Mouse (Mus musculus) liver, embryonic 16.5 days (tissue): ENCODE data around the gene Ptpn13. TPM values are rescaled to one million over a fixed set of nuclear protein-coding genes. Genes with fewer than 3 reads are reported as not detected.

Experiments used
- ATAC-seq: fragments of 200-750 bp; cut with Nextera tagmentation; 2 replicates; pipeline ENCODE4 v1.8.0; 2017; ENCODE audit warnings: low read depth, mild to moderate bottlenecking, moderate number of reproducible peaks, moderate library complexity
- H3K27ac ChIP-seq: fragments of 300-500 bp; sonication (generic); 2 replicates; pipeline ENCODE4 v1.5.1; 2014; ENCODE audit warnings: mild to moderate bottlenecking, low read length
- H3K27me3 ChIP-seq: fragments of 300-500 bp; sonication (generic); 2 replicates; pipeline ENCODE4 v1.6.1; 2014; ENCODE audit warnings: low read depth, low read length, mixed read lengths; ENCODE audit not compliant: control insufficient read depth, insufficient read depth
- H3K36me3 ChIP-seq: fragments of 300-500 bp; sonication (generic); 2 replicates; pipeline ENCODE4 v1.6.1; 2014; ENCODE audit warnings: mild to moderate bottlenecking; ENCODE audit not compliant: control insufficient read depth, insufficient read depth
- H3K4me1 ChIP-seq: fragments of 300-500 bp; sonication (generic); 2 replicates; pipeline ENCODE4 v1.6.1; 2014; ENCODE audit warnings: low read depth, low read length, mixed read lengths; ENCODE audit not compliant: control insufficient read depth
- H3K4me2 ChIP-seq: fragments of 300-500 bp; sonication (generic); 2 replicates; pipeline ENCODE4 v1.6.1; 2014; ENCODE audit warnings: low read depth, low read length, mixed read lengths
- H3K4me3 ChIP-seq: fragments of 300-500 bp; sonication (generic); 2 replicates; pipeline ENCODE4 v1.5.1; 2014; ENCODE audit warnings: low read depth, mild to moderate bottlenecking, low read length
- H3K9ac ChIP-seq: fragments of 300-500 bp; sonication (generic); 2 replicates; pipeline ENCODE4 v1.6.1; 2014; ENCODE audit warnings: low read depth, low read length
- H3K9me3 ChIP-seq: fragments of 300-500 bp; sonication (generic); replicated peaks from 2 replicates; pipeline ENCODE4 v1.6.1; 2016; ENCODE audit warnings: low read length; ENCODE audit not compliant: control insufficient read depth
- WGBS: fragments of 180-500 bp; shearing (Covaris S2); extraction: QIAGEN DNeasy Blood & Tissue Kit; methylation state at CpG from one replicate; pipeline ENCODE4 v1.1.7; 2014; ENCODE audit not compliant: insufficient replicate concordance; 5-methylcytosine and 5-hydroxymethylcytosine counted together
- polyA plus RNA-seq: library from polyadenylated mRNA; unstranded; fragments of >200 nt; fragmentation: Nextera tagmentation; extraction: Ambion mirVana; gene quantifications from 2 replicates; pipeline ENCODE4 v1.2.1, GENCODE M21; 2015

Gene Ptpn13
- polyA plus RNA-seq, 1 experiment from 2014 or later: 0.78 TPM

GRCm38 (mm10) chr5:103418009-103418408, 7.0 kb upstream of the Ptpn13 start:
- no peaks in the 10 kb centered on the region for H3K9me3 ChIP-seq
- no peak for ATAC-seq
- no peak overlapping the region for H3K4me3 ChIP-seq
- H3K36me3 ChIP-seq: no peaks in the 10 kb centered on the region
- 72% methylated on average over 9 of the region's 9 CpGs for WGBS
- H3K9ac ChIP-seq: no peak overlapping the region
- peaks cover 2% of the 10 kb centered on the region for H3K4me1 ChIP-seq
- H3K4me2 ChIP-seq: no peak overlapping the region
- no peaks in the 10 kb centered on the region for H3K27me3 ChIP-seq
- H3K27ac ChIP-seq: no peak overlapping the region

- ATAC-seq: no peak
- H3K9me3 ChIP-seq: no peaks in the 10 kb centered on the region
- H3K27me3 ChIP-seq: peaks cover under 1% of the 10 kb centered on the region
- peaks cover 2% of the 10 kb centered on the region for H3K4me1 ChIP-seq
- H3K36me3 ChIP-seq: no peaks in the 10 kb centered on the region
- no peak overlapping the region for H3K27ac ChIP-seq
- WGBS: 50% methylated on average over 3 of the region's 3 CpGs
- no peak overlapping the region for H3K4me3 ChIP-seq
- H3K4me2 ChIP-seq: no peak overlapping the region
- no peak overlapping the region for H3K9ac ChIP-seq
Observed at GRCm38 (mm10) chr5:103418886-103419285, 6.1 kb upstream of the Ptpn13 start.

GRCm38 (mm10) chr5:103420568-103420967, 4.4 kb upstream of the Ptpn13 start:
- Histone ChIP-seq H3K27ac (no peak overlapping the region), H3K4me2 (no peak overlapping the region), H3K9me3 (no peaks in the 10 kb centered on the region), H3K36me3 (no peaks in the 10 kb centered on the region), H3K27me3 (peaks cover 17% of the 10 kb centered on the region), H3K9ac (no peak overlapping the region), H3K4me1 (peaks cover 9% of the 10 kb centered on the region), H3K4me3 (no peak overlapping the region)
- 34% methylated on average over 10 of the region's 10 CpGs for WGBS
- ATAC-seq: no peak

GRCm38 (mm10) chr5:103422609-103423008, 2.4 kb upstream of the Ptpn13 start:
- no peak for ATAC-seq
- Histone ChIP-seq H3K36me3 (no peaks in the 10 kb centered on the region), H3K9ac (no peak overlapping the region), H3K4me3 (no peak overlapping the region), H3K27me3 (peaks cover 24% of the 10 kb centered on the region), H3K4me1 (peaks cover 9% of the 10 kb centered on the region), H3K4me2 (no peak overlapping the region), H3K27ac (no peak overlapping the region), H3K9me3 (no peaks in the 10 kb centered on the region)
- WGBS: 64% methylated on average over 6 of the region's 6 CpGs

- no peak overlapping the region; the same call in 1 of the 2 replicates for H3K4me2 ChIP-seq
- H3K4me1 ChIP-seq: peaks cover 9% of the 10 kb centered on the region
- no peak overlapping the region for H3K4me3 ChIP-seq
- no peak overlapping the region for H3K9ac ChIP-seq
- ATAC-seq: no peak
- no peaks in the 10 kb centered on the region for H3K36me3 ChIP-seq
- H3K27me3 ChIP-seq: peaks cover 24% of the 10 kb centered on the region
- H3K9me3 ChIP-seq: no peaks in the 10 kb centered on the region
- no peak overlapping the region for H3K27ac ChIP-seq
- 11% methylated on average over 6 of the region's 6 CpGs for WGBS
Observed at GRCm38 (mm10) chr5:103423305-103423926, 1.6 kb upstream of the Ptpn13 start.

- Histone ChIP-seq H3K9me3 (no peaks in the 10 kb centered on the region), H3K9ac (no peak overlapping the region), H3K4me3 (no peak overlapping the region; the same call in 1 of the 2 replicates), H3K4me1 (peaks cover 9% of the 10 kb centered on the region), H3K27me3 (peaks cover 24% of the 10 kb centered on the region), H3K27ac (no peak overlapping the region), H3K4me2 (peak overlapping the region; percentile 91; the same call in 1 of the 2 replicates), H3K36me3 (no peaks in the 10 kb centered on the region)
- no peak for ATAC-seq
- 15% methylated on average over 5 of the region's 5 CpGs for WGBS
Observed at GRCm38 (mm10) chr5:103423927-103424315, 1.1 kb upstream of the Ptpn13 start.

GRCm38 (mm10) chr5:103425363-103426031, 505 bp downstream of the Ptpn13 start:
- peak; percentile 9; the same call in 1 of the 2 replicates for ATAC-seq
- H3K9me3 ChIP-seq: no peaks in the 10 kb centered on the region
- WGBS: under 1% methylated on average over 67 of the region's 67 CpGs
- no peaks in the 10 kb centered on the region for H3K36me3 ChIP-seq
- H3K9ac ChIP-seq: peak overlapping the region; percentile 44
- no peak overlapping the region for H3K27ac ChIP-seq
- peaks cover 7% of the 10 kb centered on the region for H3K4me1 ChIP-seq
- peak overlapping the region; percentile 64 for H3K4me3 ChIP-seq
- peak overlapping the region; percentile 91 for H3K4me2 ChIP-seq
- peaks cover 24% of the 10 kb centered on the region for H3K27me3 ChIP-seq

GRCm38 (mm10) chr5:103426250-103426649, 1.3 kb downstream of the Ptpn13 start:
- Histone ChIP-seq H3K4me3 (peak overlapping the region; percentile 64), H3K27ac (no peak overlapping the region)

GRCm38 (mm10) chr5:103430986-103431385, 6.0 kb downstream of the Ptpn13 start:
- WGBS: 64% methylated on average over 3 of the region's 3 CpGs
- no peaks in the 10 kb centered on the region for H3K9me3 ChIP-seq

More at GRCm38 (mm10) chr5:103426250-103426649, 1.3 kb downstream of the Ptpn13 start:
- H3K27me3 ChIP-seq: peaks cover 24% of the 10 kb centered on the region
- peak overlapping the region; percentile 91 for H3K4me2 ChIP-seq
- H3K36me3 ChIP-seq: no peaks in the 10 kb centered on the region
- H3K9ac ChIP-seq: no peak overlapping the region
- H3K9me3 ChIP-seq: no peaks in the 10 kb centered on the region
- H3K4me1 ChIP-seq: peaks cover 7% of the 10 kb centered on the region
- no peak for ATAC-seq
- WGBS: 19% methylated on average over 9 of the region's 9 CpGs

More at GRCm38 (mm10) chr5:103430986-103431385, 6.0 kb downstream of the Ptpn13 start:
- Histone ChIP-seq H3K4me1 (no peaks in the 10 kb centered on the region; the same call in 1 of the 2 replicates), H3K36me3 (no peaks in the 10 kb centered on the region), H3K4me3 (no peak overlapping the region), H3K27me3 (peaks cover 5% of the 10 kb centered on the region), H3K9ac (no peak overlapping the region), H3K4me2 (no peak overlapping the region), H3K27ac (no peak overlapping the region)
- ATAC-seq: no peak
